ENCODE assay signal across 24 mouse cellular contexts in genomic region chr7:16846775-16847174, GRCm38 (mm10). TPM values are rescaled to one million over a fixed set of nuclear protein-coding genes. Genes with fewer than 3 reads are reported as not detected.
DNase-seq lines count a peak whose midpoint lies in the region; ATAC-seq and TF ChIP-seq lines count a peak whose summit lies in the region.
"Had no signal": no experiment of that assay in that cellular context is flagged by ENCODE, and none has a peak within 500 bp of the region (broad histone marks: within the 10 kb centered on the region; RNA-seq: fewer than 3 reads in every experiment).

No protein-coding gene starts in this region.

- no peak for TF ChIP-seq EP300 in heart, adult 2 months (IDR thresholded peaks at IDR 0.05; ENCODE audit: insufficient read depth, low read depth, low read length)
- TF ChIP-seq EP300 in CH12.LX (IDR thresholded peaks at IDR 0.05; ENCODE audit: low read length) (no peak), MEL (IDR thresholded peaks at IDR 0.05; ENCODE audit: low read depth in 1 of 2, low read length in 2 of 2) (no peak)

- peak overlapping the region; percentile 99 for H3K27ac ChIP-seq in heart, adult 2 months
- H3K27ac ChIP-seq in heart, embryonic 11.5 days (ENCODE audit: low read depth, low read length), result no peak overlapping the region
- H3K27ac ChIP-seq in CH12.LX (ENCODE audit: insufficient read depth, low read depth) (no peak overlapping the region), MEL (ENCODE audit: control insufficient read depth, low read depth, low read length) (no peak overlapping the region)
- H3K27ac ChIP-seq in hindbrain, embryonic 13.5 days, result no peak overlapping the region
- H3K27ac ChIP-seq: embryonic facial prominence, embryonic 13.5 days; embryonic facial prominence, embryonic 15.5 days; forebrain, embryonic 10.5 days; forebrain, embryonic 12.5 days had no signal

- H3K4me1 ChIP-seq in heart, adult 2 months (ENCODE audit: control insufficient read depth, insufficient read depth, low read length), result peaks cover 6% of the 10 kb centered on the region
- peaks cover 13% of the 10 kb centered on the region for H3K4me1 ChIP-seq in heart, embryonic 11.5 days (ENCODE audit: control insufficient read depth, insufficient read depth, low read length)
- H3K4me1 ChIP-seq in CH12.LX (ENCODE audit: control insufficient read depth in 1 of 2, insufficient read depth in 2 of 2), result peaks cover 5 to 23% of the 10 kb centered on the region in 2 experiments; a peak in 3 of 4 replicates
- H3K4me1 ChIP-seq in MEL (ENCODE audit: control insufficient read depth in 1 of 2, insufficient read depth in 2 of 2, low read length in 2 of 2), result peaks cover 0 to 5% of the 10 kb centered on the region in 2 experiments; a peak in 3 of 4 replicates
- peaks cover 33% of the 10 kb centered on the region for H3K4me1 ChIP-seq in hindbrain, embryonic 13.5 days (replicated peaks)

- no peaks in the 10 kb centered on the region for H3K79me2 ChIP-seq in heart, adult 2 months (replicated peaks; ENCODE audit: control insufficient read depth, insufficient read depth, low read length)
- H3K79me2 ChIP-seq in CH12.LX (replicated peaks; ENCODE audit: control insufficient read depth, extremely low read depth, insufficient read depth, poor library complexity, severe bottlenecking), result peaks cover 24% of the 10 kb centered on the region
- H3K79me2 ChIP-seq in MEL (ENCODE audit: control insufficient read depth, insufficient read depth, low read length, poor library complexity), result peaks cover 5% of the 10 kb centered on the region; the same call in 1 of the 2 replicates

- no peak overlapping the region for H3K4me3 ChIP-seq in heart, adult 2 months
- H3K4me3 ChIP-seq in heart, embryonic 11.5 days (ENCODE audit: low read depth, low read length), result no peak overlapping the region
- H3K4me3 ChIP-seq in CH12.LX (replicated peaks in 1 of 3; ENCODE audit: low read depth in 2 of 3, low read length in 2 of 3, poor library complexity in 1 of 3) (no peak overlapping the region), MEL (ENCODE audit: control insufficient read depth in 1 of 2, insufficient read depth in 1 of 2, low read depth in 2 of 2, low read length in 2 of 2) (no peak overlapping the region)
- H3K4me3 ChIP-seq in hindbrain, embryonic 13.5 days, result no peak overlapping the region
- H3K4me3 ChIP-seq: embryonic facial prominence, embryonic 13.5 days; embryonic facial prominence, embryonic 15.5 days; erythroblast, embryonic 14.5 days; forebrain, embryonic 10.5 days; forebrain, embryonic 12.5 days had no signal

- no peak for TF ChIP-seq CTCF in heart, adult 2 months (IDR thresholded peaks at IDR 0.05)
- TF ChIP-seq CTCF in CH12.LX (conservative IDR thresholded peaks at IDR 0.05 in 1 of 2, IDR thresholded peaks at IDR 0.05 in 1 of 2; ENCODE audit: low read depth in 2 of 2, low read length in 2 of 2) (no peak), MEL (IDR thresholded peaks at IDR 0.05 in 2 of 3, conservative IDR thresholded peaks at IDR 0.05 in 1 of 3; ENCODE audit: control insufficient read depth in 1 of 3, insufficient read depth in 1 of 3, low read depth in 2 of 3, low read length in 3 of 3, poor library complexity in 1 of 3, severe bottlenecking in 1 of 3) (no peak)

- in situ Hi-C loops in CH12.LX (cut with MboI; ENCODE audit: low pct_ligation_motif_present, low pct_unique_long_range_greater_than_20kb, low sequenced_read_pairs), result no loop called here

- no peak overlapping the region for H3K4me2 ChIP-seq in heart, embryonic 11.5 days
- no peak overlapping the region for H3K4me2 ChIP-seq in CH12.LX (ENCODE audit: insufficient read depth, low read depth, poor library complexity, severe bottlenecking)
- no peak overlapping the region for H3K4me2 ChIP-seq in hindbrain, embryonic 13.5 days
- H3K4me2 ChIP-seq: embryonic facial prominence, embryonic 15.5 days; forebrain, embryonic 12.5 days had no signal

- no peaks in the 10 kb centered on the region for H3K27me3 ChIP-seq in heart, adult 2 months (ENCODE audit: control insufficient read depth, insufficient read depth, low read length)
- H3K27me3 ChIP-seq in heart, embryonic 11.5 days (ENCODE audit: control insufficient read depth, insufficient read depth, low read length), result no peaks in the 10 kb centered on the region
- H3K27me3 ChIP-seq in CH12.LX (replicated peaks) (no peaks in the 10 kb centered on the region), MEL (ENCODE audit: control insufficient read depth in 1 of 2, insufficient read depth in 2 of 2, low read length in 2 of 2) (no peaks in the 10 kb centered on the region)
- no peaks in the 10 kb centered on the region for H3K27me3 ChIP-seq in hindbrain, embryonic 13.5 days
- H3K27me3 ChIP-seq: embryonic facial prominence, embryonic 13.5 days; embryonic facial prominence, embryonic 15.5 days had no signal

- TF ChIP-seq RAD21 in CH12.LX (IDR thresholded peaks at IDR 0.05; ENCODE audit: low read depth, low read length) (no peak), MEL (IDR thresholded peaks at IDR 0.05; ENCODE audit: low read depth, low read length) (no peak)

- no peak for TF ChIP-seq POLR2A in heart, adult 2 months (IDR thresholded peaks at IDR 0.05; ENCODE audit: insufficient read depth, low read depth, low read length)
- no peak for TF ChIP-seq POLR2A in CH12.LX (IDR thresholded peaks at IDR 0.05; ENCODE audit: low read depth, low read length)
- no peak for TF ChIP-seq POLR2A in MEL (IDR thresholded peaks at IDR 0.05; ENCODE audit: control insufficient read depth in 1 of 2, insufficient read depth in 1 of 2, low read depth in 1 of 2, low read length in 2 of 2, poor library complexity in 1 of 2)

- no peak for ATAC-seq in heart, embryonic 11.5 days (replicated peaks; ENCODE audit: insufficient number of reproducible peaks, low FRiP score, low TSS enrichment)
- ATAC-seq in hindbrain, embryonic 13.5 days (ENCODE audit: low FRiP score), result no peak
- ATAC-seq: forebrain, embryonic 14.5 days; forebrain, embryonic 16.5 days had no signal

- H3K9me3 ChIP-seq in heart, embryonic 11.5 days (replicated peaks; ENCODE audit: control insufficient read depth, low read length), result no peaks in the 10 kb centered on the region
- no peaks in the 10 kb centered on the region for H3K9me3 ChIP-seq in CH12.LX (replicated peaks; ENCODE audit: low read length)
- H3K9me3 ChIP-seq in MEL (replicated peaks; ENCODE audit: insufficient read depth, low read length), result no peaks in the 10 kb centered on the region
- H3K9me3 ChIP-seq in hindbrain, embryonic 13.5 days, result no peaks in the 10 kb centered on the region
- H3K9me3 ChIP-seq: embryonic facial prominence, embryonic 13.5 days; embryonic facial prominence, embryonic 15.5 days; forebrain, embryonic 10.5 days; forebrain, embryonic 12.5 days; G1E had no signal

- H3K36me3 ChIP-seq in heart, adult 2 months (ENCODE audit: control insufficient read depth, insufficient read depth, low read length), result peaks cover 3% of the 10 kb centered on the region; the same call in 1 of the 2 replicates
- peaks cover 18% of the 10 kb centered on the region for H3K36me3 ChIP-seq in heart, embryonic 11.5 days (ENCODE audit: control insufficient read depth, insufficient read depth, low read length)
- peaks cover 33 to 52% of the 10 kb centered on the region in 2 experiments for H3K36me3 ChIP-seq in CH12.LX (replicated peaks in 1 of 2; ENCODE audit: control insufficient read depth in 1 of 2, insufficient read depth in 1 of 2, low read length in 1 of 2)
- H3K36me3 ChIP-seq in MEL (ENCODE audit: control insufficient read depth in 1 of 2, insufficient read depth in 2 of 2, low read length in 2 of 2), result 0 out of 4 replicates have a peak, but pooled peaks cover 0 to 2% of the 10 kb centered on the region in 2 experiments
- peaks cover 24% of the 10 kb centered on the region for H3K36me3 ChIP-seq in hindbrain, embryonic 13.5 days

- no peak for DNase-seq in heart, adult 2 months
- DNase-seq in CH12.LX (ENCODE audit: extremely low read depth), result no peak
- no peak for DNase-seq in MEL (ENCODE audit: low read depth, low spot score)
- DNase-seq: adrenal gland, adult 2 months; adrenal gland, postnatal 10 days; adrenal gland, postnatal 25 days; cerebellum, adult 11 months; cerebellum, adult 18-20 months; cerebellum, adult 8-10 months; cerebellum, adult 9-11 months; cerebellum, postnatal 14 days; cerebellum, postnatal 36 days; embryo, embryonic 11 days had no signal

- WGBS in heart, adult 2 months, result 93% methylated on average over 5 of the region's 5 CpGs
- WGBS in heart, embryonic 11.5 days (ENCODE audit: insufficient replicate concordance), result 89% methylated on average over 5 of the region's 5 CpGs
- WGBS in hindbrain, embryonic 13.5 days, result 97% methylated on average over 5 of the region's 5 CpGs

- H3K9ac ChIP-seq in heart, adult 2 months (ENCODE audit: low read depth, low read length), result no peak overlapping the region
- H3K9ac ChIP-seq in heart, embryonic 11.5 days (ENCODE audit: low read depth, low read length), result no peak overlapping the region
- H3K9ac ChIP-seq in CH12.LX (ENCODE audit: insufficient read depth, low read depth) (no peak overlapping the region), MEL (ENCODE audit: control insufficient read depth, low read depth, low read length, poor library complexity, severe bottlenecking) (no peak overlapping the region)
- no peak overlapping the region for H3K9ac ChIP-seq in hindbrain, embryonic 13.5 days
- H3K9ac ChIP-seq: embryonic facial prominence, embryonic 13.5 days; embryonic facial prominence, embryonic 15.5 days; forebrain, embryonic 12.5 days had no signal

- dilution Hi-C loops in CH12.LX (cut with MboI; ENCODE audit: extremely low pct_ligation_motif_present, extremely low pct_unique_long_range_greater_than_20kb, low sequenced_read_pairs), result no loop called here

- intact Hi-C loops in heart, adult 2 months (cut with DNase I), result no loop called here

RNA-seq across cellular contexts. Expression of gene Prkd2, which starts 4.1 kb away (rescaled TPM):
- total RNA-seq in heart, adult 2 months (2021), result 10 to 100 TPM; 15.3 to 19.9 TPM
- polyA plus RNA-seq in heart, adult 2 months (2012; rRNA removed), result 24.5 and 26.2 TPM in 2 replicates
- 10.8 and 11.6 TPM in 2 replicates for polyA plus RNA-seq in heart, embryonic 11.5 days (2014; fragmentation: Nextera tagmentation; extraction: Ambion mirVana)
- total RNA-seq in CH12.LX (2012; rRNA removed), result 18.0 and 18.7 TPM in 2 replicates
- total RNA-seq in CH12.LX (2014; rRNA removed), result 8.6 and 9.8 TPM in 2 replicates
- polyA plus RNA-seq in CH12.LX (2012; ENCODE audit: insufficient read length, low read depth), result 32.2 and 39.0 TPM in 2 replicates
- total RNA-seq in MEL (2012; rRNA removed), result 2.1 and 2.9 TPM in 2 replicates
- polyA plus RNA-seq in MEL (2012; ENCODE audit: insufficient read depth in 1 of 2, insufficient read length in 2 of 2, low read depth in 1 of 2, low replicate concordance in 2 of 2, missing spikeins in 1 of 2), result 1 to 10 TPM in 1 of 2 experiments, not detected in 1; 8.7 TPM
- polyA plus RNA-seq in hindbrain, embryonic 13.5 days (2015; fragmentation: Nextera tagmentation; extraction: Ambion mirVana), result 6.6 and 7.3 TPM in 2 replicates

RNA-seq across cellular contexts. Expression of gene Dact3, which starts 28.3 kb away (rescaled TPM):
- 10 to 100 TPM in 1 of 2 experiments, 1 to 10 TPM in 1; 8.6 to 12.1 TPM for total RNA-seq in heart, adult 2 months (2021)
- polyA plus RNA-seq in heart, adult 2 months (2012; rRNA removed), result 19.6 and 20.0 TPM in 2 replicates
- 9.5 and 10.6 TPM in 2 replicates for polyA plus RNA-seq in heart, embryonic 11.5 days (2014; fragmentation: Nextera tagmentation; extraction: Ambion mirVana)
- 2.9 and 3.5 TPM in 2 replicates for total RNA-seq in CH12.LX (2012; rRNA removed)
- total RNA-seq in CH12.LX (2014; rRNA removed), result 4.0 and 5.1 TPM in 2 replicates
- polyA plus RNA-seq in CH12.LX (2012; ENCODE audit: insufficient read length, low read depth), result 9.2 and 12.0 TPM in 2 replicates
- 0.31 and 0.49 TPM in 2 replicates for total RNA-seq in MEL (2012; rRNA removed)
- 1 to 10 TPM in 1 of 2 experiments, not detected in 1; 2.1 TPM for polyA plus RNA-seq in MEL (2012; ENCODE audit: insufficient read depth in 1 of 2, insufficient read length in 2 of 2, low read depth in 1 of 2, low replicate concordance in 2 of 2, missing spikeins in 1 of 2)
- 2.8 and 2.9 TPM in 2 replicates for polyA plus RNA-seq in hindbrain, embryonic 13.5 days (2015; fragmentation: Nextera tagmentation; extraction: Ambion mirVana)

RNA-seq across cellular contexts. Expression of gene Fkrp, which starts 30.2 kb away (rescaled TPM):
- total RNA-seq in heart, adult 2 months (2021), result 10 to 100 TPM; 49.5 to 52.8 TPM
- polyA plus RNA-seq in heart, adult 2 months (2012; rRNA removed), result 40.3 and 51.3 TPM in 2 replicates
- 25.6 and 27.7 TPM in 2 replicates for polyA plus RNA-seq in heart, embryonic 11.5 days (2014; fragmentation: Nextera tagmentation; extraction: Ambion mirVana)
- total RNA-seq in CH12.LX (2012; rRNA removed) (19.6 and 20.3 TPM in 2 replicates), CH12.LX (2014; rRNA removed) (13.0 and 16.5 TPM in 2 replicates), MEL (2012; rRNA removed) (12.6 and 15.9 TPM in 2 replicates)
- polyA plus RNA-seq in CH12.LX (2012; ENCODE audit: insufficient read length, low read depth) (19.6 and 23.4 TPM in 2 replicates), MEL (2012; ENCODE audit: insufficient read depth in 1 of 2, insufficient read length in 2 of 2, low read depth in 1 of 2, low replicate concordance in 2 of 2, missing spikeins in 1 of 2) (10 to 100 TPM in 1 of 2 experiments, not detected in 1; 19.2 TPM)
- 43.6 and 45.3 TPM in 2 replicates for polyA plus RNA-seq in hindbrain, embryonic 13.5 days (2015; fragmentation: Nextera tagmentation; extraction: Ambion mirVana)

RNA-seq across cellular contexts. Expression of gene Strn4, which starts 31.1 kb away (rescaled TPM):
- total RNA-seq in heart, adult 2 months (2021), result 10 to 100 TPM; 55.5 to 56.2 TPM
- 94.2 and 101 TPM in 2 replicates for polyA plus RNA-seq in heart, adult 2 months (2012; rRNA removed)
- 81.4 and 86.8 TPM in 2 replicates for polyA plus RNA-seq in heart, embryonic 11.5 days (2014; fragmentation: Nextera tagmentation; extraction: Ambion mirVana)
- total RNA-seq in CH12.LX (2012; rRNA removed) (57.4 and 63.5 TPM in 2 replicates), CH12.LX (2014; rRNA removed) (41.7 and 46.0 TPM in 2 replicates), MEL (2012; rRNA removed) (54.7 and 55.8 TPM in 2 replicates)
- polyA plus RNA-seq in CH12.LX (2012; ENCODE audit: insufficient read length, low read depth) (69.7 and 74.5 TPM in 2 replicates), MEL (2012; ENCODE audit: insufficient read depth in 1 of 2, insufficient read length in 2 of 2, low read depth in 1 of 2, low replicate concordance in 2 of 2, missing spikeins in 1 of 2) (10 to 100 TPM in 1 of 2 experiments, not detected in 1; 93.5 TPM)
- polyA plus RNA-seq in hindbrain, embryonic 13.5 days (2015; fragmentation: Nextera tagmentation; extraction: Ambion mirVana), result 159 and 172 TPM in 2 replicates

RNA-seq across cellular contexts. Expression of gene Gng8, which starts 44.8 kb away (rescaled TPM):
- total RNA-seq in heart, adult 2 months (2021), result 1 to 10 TPM in 1 of 2 experiments, under 1 TPM in 1; 0.47 to 1.6 TPM
- 7.4 and 13.1 TPM in 2 replicates for polyA plus RNA-seq in heart, adult 2 months (2012; rRNA removed)
- 3.5 and 4.2 TPM in 2 replicates for polyA plus RNA-seq in heart, embryonic 11.5 days (2014; fragmentation: Nextera tagmentation; extraction: Ambion mirVana)
- 0.25 TPM in 1 of 2 replicates, not detected in the other for total RNA-seq in CH12.LX (2012; rRNA removed)
- total RNA-seq in CH12.LX (2014; rRNA removed), result not detected in 2 replicates
- polyA plus RNA-seq in CH12.LX (2012; ENCODE audit: insufficient read length, low read depth), result 2.4 and 2.5 TPM in 2 replicates
- total RNA-seq in MEL (2012; rRNA removed), result 0.39 TPM in 1 of 2 replicates, not detected in the other
- 1 to 10 TPM in 1 of 2 experiments, not detected in 1; 2.2 TPM for polyA plus RNA-seq in MEL (2012; ENCODE audit: insufficient read depth in 1 of 2, insufficient read length in 2 of 2, low read depth in 1 of 2, low replicate concordance in 2 of 2, missing spikeins in 1 of 2)
- 6.1 and 8.2 TPM in 2 replicates for polyA plus RNA-seq in hindbrain, embryonic 13.5 days (2015; fragmentation: Nextera tagmentation; extraction: Ambion mirVana)
- total RNA-seq: common myeloid progenitor, adult 5-6 weeks; G1E had no signal
- polyA plus RNA-seq: erythroblast, embryonic 14.5 days; G1E had no signal
